ENCODE assay signal across 8 mouse cellular contexts in the genomic region with DNA sequence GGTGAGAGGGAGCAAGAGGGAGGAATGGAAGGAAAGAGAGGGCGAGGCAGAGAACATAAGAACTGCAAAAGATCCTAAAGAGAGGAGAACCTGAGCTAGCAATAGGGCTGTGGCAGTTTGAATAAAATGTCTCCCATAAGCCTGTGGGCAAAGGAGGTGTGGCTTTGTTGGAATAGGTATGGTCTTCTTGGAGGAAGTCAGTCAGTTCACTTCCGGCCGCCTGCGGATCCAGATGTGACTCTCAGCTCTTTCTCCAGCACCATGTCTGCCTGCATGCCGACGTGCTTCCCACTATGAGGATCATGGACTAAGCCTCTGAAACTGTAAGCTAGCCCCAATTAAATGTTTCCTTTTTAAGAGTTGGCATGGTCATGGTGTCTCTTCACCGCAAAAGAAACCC. TPM values are rescaled to one million over a fixed set of nuclear protein-coding genes. Genes with fewer than 3 reads are reported as not detected.
DNase-seq lines count a peak whose midpoint lies in the region; ATAC-seq and TF ChIP-seq lines count a peak whose summit lies in the region.

A gene (plus strand): TSS at position 204 of the 400 bp plus-strand sequence.

- no peaks in the 10 kb centered on the region for H3K4me1 ChIP-seq in lung, adult 2 months (ENCODE audit: control insufficient read depth, insufficient read depth, low read length)
- no peaks in the 10 kb centered on the region for H3K4me1 ChIP-seq in embryonic facial prominence, embryonic 15.5 days
- H3K4me1 ChIP-seq in midbrain, embryonic 12.5 days, result no peaks in the 10 kb centered on the region

- H3K27ac ChIP-seq in embryonic facial prominence, embryonic 15.5 days (replicated peaks), result no peak within 1 kb of the TSS
- no peak within 1 kb of the TSS for H3K27ac ChIP-seq in midbrain, embryonic 12.5 days (replicated peaks)

- no peak within 1 kb of the TSS for H3K4me2 ChIP-seq in embryonic facial prominence, embryonic 15.5 days (replicated peaks)
- H3K4me2 ChIP-seq in midbrain, embryonic 12.5 days (replicated peaks), result no peak within 1 kb of the TSS

- ATAC-seq in embryonic facial prominence, embryonic 15.5 days (ENCODE audit: insufficient number of reproducible peaks, low FRiP score, low TSS enrichment, low read depth), result no peak
- no peak for ATAC-seq in hematopoietic stem cell, adult 5-6 weeks (replicated peaks in 1 of 2; ENCODE audit: insufficient read depth in 1 of 2, low FRiP score in 2 of 2, low TSS enrichment in 1 of 2, low read depth in 1 of 2, poor library complexity in 2 of 2, severe bottlenecking in 2 of 2)
- ATAC-seq in midbrain, embryonic 12.5 days (ENCODE audit: low FRiP score, low read depth), result no peak

- H3K4me3 ChIP-seq in lung, adult 2 months (replicated peaks; ENCODE audit: extremely low read depth, low read depth, low read length), result no peak within 1 kb of the TSS
- no peak within 1 kb of the TSS for H3K4me3 ChIP-seq in embryonic facial prominence, embryonic 15.5 days (replicated peaks)
- no peak within 1 kb of the TSS for H3K4me3 ChIP-seq in midbrain, embryonic 12.5 days

- no peak for TF ChIP-seq CTCF in lung, adult 2 months (IDR thresholded peaks at IDR 0.05; ENCODE audit: insufficient read depth, low read length)

- H3K9ac ChIP-seq in embryonic facial prominence, embryonic 15.5 days, result no peak within 1 kb of the TSS
- H3K9ac ChIP-seq in midbrain, embryonic 12.5 days (replicated peaks), result no peak within 1 kb of the TSS

- H3K36me3 ChIP-seq in embryonic facial prominence, embryonic 15.5 days, result no peaks in the 10 kb centered on the region
- no peaks in the 10 kb centered on the region for H3K36me3 ChIP-seq in midbrain, embryonic 12.5 days

- no peak for DNase-seq in lung, adult 2 months
- DNase-seq in lung, postnatal 25 days (ENCODE audit: low spot score), result no peak
- DNase-seq in frontal cortex, postnatal 36 days (ENCODE audit: low spot score in 2 of 2), result no peak
- DNase-seq in cerebellum, postnatal 25 days, result no peak
- DNase-seq in lung, postnatal 4 days, result no peak

- no peak for TF ChIP-seq POLR2A in lung, adult 2 months (IDR thresholded peaks at IDR 0.05; ENCODE audit: borderline replicate concordance, extremely low read depth, low read depth, low read length)

- no peaks in the 10 kb centered on the region for H3K9me3 ChIP-seq in embryonic facial prominence, embryonic 15.5 days (replicated peaks)
- H3K9me3 ChIP-seq in midbrain, embryonic 12.5 days, result no peaks in the 10 kb centered on the region

- no peaks in the 10 kb centered on the region for H3K27me3 ChIP-seq in embryonic facial prominence, embryonic 15.5 days
- no peaks in the 10 kb centered on the region for H3K27me3 ChIP-seq in midbrain, embryonic 12.5 days

- 94% methylated on average over 7 of the region's 7 CpGs for WGBS in lung, adult 2 months
- 92% methylated on average over 7 of the region's 7 CpGs for WGBS in embryonic facial prominence, embryonic 15.5 days
- 91% methylated on average over 7 of the region's 7 CpGs for WGBS in midbrain, embryonic 12.5 days

RNA-seq across cellular contexts. Expression of the gene that starts here (rescaled TPM):
- 9.5 and 11.5 TPM in 2 replicates for polyA plus RNA-seq in lung, adult 2 months (2012; rRNA removed)
- 22.9 and 23.2 TPM in 2 replicates for polyA plus RNA-seq in embryonic facial prominence, embryonic 15.5 days (2015; fragmentation: Nextera tagmentation; extraction: Ambion mirVana)
- total RNA-seq in hematopoietic stem cell, adult 5-6 weeks (2017), result 22.0 and 31.5 TPM in 2 replicates
- 25.4 and 28.2 TPM in 2 replicates for polyA plus RNA-seq in midbrain, embryonic 12.5 days (2016; fragmentation: Nextera tagmentation; extraction: Ambion mirVana)
